Mouse (Mus musculus) lung, postnatal 0 days (tissue): ENCODE measurements around the gene Ndufb8. TPM values are rescaled to one million over a fixed set of nuclear protein-coding genes. Genes with fewer than 3 reads are reported as not detected.

Source experiments
- ATAC-seq: fragments of 200-750 bp; cut with Nextera tagmentation; 2 replicates; pipeline ENCODE4 v1.8.0; 2017; ENCODE audit warnings: moderate library complexity
- DNase-seq: peaks from one replicate; pipeline ENCODE4 v3.0.0-alpha.2; 2016; ENCODE audit warnings: low spot score
- H3K27ac ChIP-seq: fragments of 300-500 bp; sonication (generic); 2 replicates; pipeline ENCODE4 v1.5.1; 2014; ENCODE audit warnings: antibody characterized with exemption, mild to moderate bottlenecking, low read length, mixed read lengths
- H3K27me3 ChIP-seq: fragments of 300-500 bp; sonication (generic); replicated peaks from 2 replicates; pipeline ENCODE4 v1.6.1; 2014; ENCODE audit warnings: low read length, mixed read lengths; ENCODE audit not compliant: insufficient read depth
- H3K36me3 ChIP-seq: fragments of 300-500 bp; sonication (generic); 2 replicates; pipeline ENCODE4 v1.6.1; 2014; ENCODE audit warnings: low read length, mixed read lengths; ENCODE audit not compliant: insufficient read depth
- H3K4me1 ChIP-seq: fragments of 300-500 bp; sonication (generic); 2 replicates; pipeline ENCODE4 v1.6.1; 2014; ENCODE audit warnings: antibody characterized with exemption, low read depth, low read length, mixed read lengths; ENCODE audit not compliant: insufficient read depth
- H3K4me2 ChIP-seq: fragments of 300-500 bp; sonication (generic); replicated peaks from 2 replicates; pipeline ENCODE4 v1.6.1; 2014; ENCODE audit warnings: low read depth, mild to moderate bottlenecking, low read length, moderate library complexity, mixed read lengths
- H3K4me3 ChIP-seq: fragments of 300-500 bp; sonication (generic); 2 replicates; pipeline ENCODE4 v1.5.1; 2014; ENCODE audit warnings: low read depth, low read length
- H3K9ac ChIP-seq: fragments of 300-500 bp; sonication (generic); replicated peaks from 2 replicates; pipeline ENCODE4 v1.6.1; 2014; ENCODE audit warnings: low read depth, mild to moderate bottlenecking
- H3K9me3 ChIP-seq: fragments of 300-500 bp; sonication (generic); 2 replicates; pipeline ENCODE4 v1.6.1; 2016; ENCODE audit warnings: low read length, mixed read lengths
- CTCF ChIP-seq: IDR thresholded peaks from 2 replicates; pipeline ENCODE4 v1.5.1; 2016; ENCODE audit warnings: antibody characterized with exemption, mild to moderate bottlenecking
- EP300 ChIP-seq: IDR thresholded peaks from 2 replicates; pipeline ENCODE4 v1.6.1; 2016; ENCODE audit warnings: antibody characterized with exemption, mild to moderate bottlenecking, control low read depth
- WGBS: fragments of 180-500 bp; shearing (Covaris S2); extraction: QIAGEN DNeasy Blood & Tissue Kit; methylation state at CpG from one replicate; pipeline ENCODE4 v1.1.7; 2014; 5-methylcytosine and 5-hydroxymethylcytosine counted together
- polyA plus RNA-seq: library from polyadenylated mRNA; unstranded; fragments of >200 nt; fragmentation: Nextera tagmentation; extraction: Ambion mirVana; gene quantifications from 2 replicates; pipeline ENCODE4 v1.2.1, GENCODE M21; 2015

Gene Ndufb8
- polyA plus RNA-seq, 1 experiment from 2014 or later = 406 TPM

GRCm38 (mm10) chr19:44500240-44500639 lies 55.0 kb downstream of the Ndufb8 start:
- H3K4me3 ChIP-seq = no peak overlapping the region
- H3K4me2 ChIP-seq = no peak overlapping the region
- TF ChIP-seq CTCF = no peak
- no peak overlapping the region for H3K9ac ChIP-seq
- no peaks in the 10 kb centered on the region for H3K36me3 ChIP-seq
- no peak for ATAC-seq
- H3K4me1 ChIP-seq = no peaks in the 10 kb centered on the region
- WGBS = 54% methylated on average over 5 of the region's 5 CpGs
- no peak for DNase-seq
- H3K9me3 ChIP-seq = no peaks in the 10 kb centered on the region
- H3K27ac ChIP-seq = no peak overlapping the region
- H3K27me3 ChIP-seq = 0 out of 2 replicates have a peak, but pooled peaks cover 2% of the 10 kb centered on the region

GRCm38 (mm10) chr19:44498936-44499335 lies 56.3 kb downstream of the Ndufb8 start:
- TF ChIP-seq CTCF = no peak
- no peak for TF ChIP-seq EP300
- Histone ChIP-seq H3K4me1 (no peaks in the 10 kb centered on the region), H3K9me3 (no peaks in the 10 kb centered on the region), H3K4me2 (no peak overlapping the region), H3K27me3 (0 out of 2 replicates have a peak, but pooled peaks cover 2% of the 10 kb centered on the region), H3K36me3 (no peaks in the 10 kb centered on the region), H3K27ac (no peak overlapping the region), H3K4me3 (no peak overlapping the region), H3K9ac (no peak overlapping the region)
- ATAC-seq = no peak
- no peak for DNase-seq
- WGBS = 49% methylated on average over 6 of the region's 6 CpGs

Other genes starting within 250 kb of the Ndufb8 start
- 0.53 and 0.60 TPM in 2 replicates for gene Scd4, start 222.3 kb downstream of the Ndufb8 start, polyA plus RNA-seq
- gene Scd1, start 147.6 kb downstream of the Ndufb8 start, polyA plus RNA-seq = 41.6 and 93.7 TPM in 2 replicates
- not detected in 2 replicates for gene Wnt8b, start 62.0 kb downstream of the Ndufb8 start, polyA plus RNA-seq
- 0.42 and 0.46 TPM in 2 replicates for gene Sec31b, start 9.6 kb downstream of the Ndufb8 start, polyA plus RNA-seq
- gene Gm20538, start 2.6 kb downstream of the Ndufb8 start, polyA plus RNA-seq = 0.86 TPM in 1 of 2 replicates, not detected in the other
- 21.7 and 23.8 TPM in 2 replicates for gene Hif1an, start 7.4 kb upstream of the Ndufb8 start, polyA plus RNA-seq
- not detected in 2 replicates for gene Pax2, start 200.6 kb upstream of the Ndufb8 start, polyA plus RNA-seq